Mouse (Mus musculus): ENCODE measurements around the gene Fubp3.

GRCm38 (mm10) chr2:31609859-31610261 lies 37.4 kb downstream of the Fubp3 start:
- no peak for TF ChIP-seq FLI1 (IDR thresholded peaks at IDR 0.05; ENCODE audit: low read length)
- no peak for TF ChIP-seq GATA1 (IDR thresholded peaks at IDR 0.05; ENCODE audit: borderline replicate concordance, low read length)
